Mouse (Mus musculus) liver, embryonic 14.5 days (tissue): ENCODE data around the gene Vmac. TPM values are rescaled to one million over a fixed set of nuclear protein-coding genes. Genes with fewer than 3 reads are reported as not detected.
A peak's percentile ranks its signal among the peaks of the same experiment; 100 is the strongest.

Source experiments
- ATAC-seq: fragments of 200-750 bp; cut with Nextera tagmentation; 2 replicates; pipeline ENCODE4 v1.8.0; 2017; ENCODE audit warnings: moderate number of reproducible peaks, mild to moderate bottlenecking, moderate library complexity; ENCODE audit not compliant: insufficient read depth
- DNase-seq, 3 experiments: peaks; one replicate each; pipeline ENCODE4 v3.0.0-alpha.2; 2012 to 2013; ENCODE audit warnings: low read depth in 3 of 3, low spot score in 3 of 3
- H3K27ac ChIP-seq: fragments of 300-500 bp; sonication (generic); 2 replicates; pipeline ENCODE4 v1.5.1; 2014; ENCODE audit warnings: moderate library complexity, mild to moderate bottlenecking, control low read depth, inconsistent platforms
- H3K27me3 ChIP-seq: fragments of 300-500 bp; sonication (generic); 2 replicates; pipeline ENCODE4 v1.6.1; 2014; ENCODE audit warnings: mild to moderate bottlenecking, low read length, moderate library complexity; ENCODE audit not compliant: control insufficient read depth, insufficient read depth
- H3K36me3 ChIP-seq: fragments of 300-500 bp; sonication (generic); replicated peaks from 2 replicates; pipeline ENCODE4 v1.6.1; 2014; ENCODE audit warnings: low read depth; ENCODE audit not compliant: control insufficient read depth, insufficient read depth
- H3K4me1 ChIP-seq, 2 experiments: fragments of 200-500 bp in 1 of 2; fragments of 300-500 bp in 1 of 2; sonication (generic) in 1 of 2; replicated peaks; 2 replicates each; pipeline ENCODE4 v1.6.1; 2012 to 2014; ENCODE audit warnings: antibody characterized with exemption in 1 of 2, inconsistent platforms in 1 of 2, low read length in 1 of 2; ENCODE audit not compliant: control insufficient read depth in 2 of 2, insufficient read depth in 2 of 2
- H3K4me2 ChIP-seq: fragments of 300-500 bp; sonication (generic); 2 replicates; pipeline ENCODE4 v1.6.1; 2014; ENCODE audit warnings: low read depth, mild to moderate bottlenecking, control low read depth, moderate library complexity
- H3K4me3 ChIP-seq, 2 experiments: fragments of 200-500 bp in 1 of 2; fragments of 300-500 bp in 1 of 2; sonication (generic) in 1 of 2; 2 replicates each; pipeline ENCODE4 v1.5.1; 2012 to 2014; ENCODE audit warnings: low read depth in 2 of 2, low read length in 2 of 2, mild to moderate bottlenecking in 2 of 2, control low read depth in 1 of 2, inconsistent platforms in 1 of 2, moderate library complexity in 1 of 2; ENCODE audit not compliant: insufficient read depth in 1 of 2
- H3K9ac ChIP-seq: fragments of 300-500 bp; sonication (generic); replicated peaks from 2 replicates; pipeline ENCODE4 v1.6.1; 2014; ENCODE audit warnings: mild to moderate bottlenecking, control low read depth, moderate library complexity
- H3K9me3 ChIP-seq: fragments of 300-500 bp; sonication (generic); 2 replicates; pipeline ENCODE4 v1.6.1; 2016; ENCODE audit warnings: low read length, mixed read lengths; ENCODE audit not compliant: control insufficient read depth
- CTCF ChIP-seq: IDR thresholded peaks from 2 replicates; pipeline ENCODE4 v1.5.1; 2016; ENCODE audit warnings: antibody characterized with exemption, low read depth, control low read depth
- EP300 ChIP-seq: IDR thresholded peaks from 2 replicates; pipeline ENCODE4 v1.6.1; 2016; ENCODE audit warnings: antibody characterized with exemption, low read depth
- WGBS: fragments of 180-500 bp; shearing (Covaris S2); extraction: QIAGEN DNeasy Blood & Tissue Kit; methylation state at CpG from one replicate; pipeline ENCODE4 v1.1.7; 2014; ENCODE audit not compliant: insufficient replicate concordance; 5-methylcytosine and 5-hydroxymethylcytosine counted together
- polyA plus RNA-seq, 2 experiments: library from polyadenylated mRNA; depleted of rRNA in 1 of 2; stranded (reverse) in 1 of 2; unstranded in 1 of 2; fragments of >200 nt; fragmentation: Nextera tagmentation in 1 of 2; extraction: Ambion mirVana in 1 of 2; gene quantifications; 2 replicates each; pipeline versions ENCODE4 v1.2.1 to v1.2.3; 2012 to 2014

The Vmac gene
- polyA plus RNA-seq, 2 experiments: 2.8 to 3.2 TPM

GRCm38 (mm10) chr17:56668384-56669144, 49.3 kb downstream of the Vmac start:
- H3K36me3 ChIP-seq: no peaks in the 10 kb centered on the region
- TF ChIP-seq EP300 (no peak), CTCF (peak; percentile 97)
- H3K9ac ChIP-seq: no peak overlapping the region
- peak overlapping the region; percentile 65 for H3K4me2 ChIP-seq
- peaks cover 19% of the 10 kb centered on the region for H3K27me3 ChIP-seq
- peak; percentile 51 to 60 (median 57) for DNase-seq
- H3K9me3 ChIP-seq: no peaks in the 10 kb centered on the region
- no peak overlapping the region for H3K27ac ChIP-seq
- peaks cover 2 to 5% of the 10 kb centered on the region in 2 experiments; a peak in 3 of 4 replicates for H3K4me1 ChIP-seq
- 4% methylated on average over 31 of the region's 31 CpGs for WGBS
- peak overlapping the region; percentile 36 to 44 for H3K4me3 ChIP-seq
- ATAC-seq: no peak

- TF ChIP-seq EP300: no peak
- no peak for TF ChIP-seq CTCF
- peaks cover 19% of the 10 kb centered on the region for H3K27me3 ChIP-seq
- H3K36me3 ChIP-seq: no peaks in the 10 kb centered on the region
- ATAC-seq (no peak), DNase-seq (no peak)
- H3K9ac ChIP-seq: no peak overlapping the region
- H3K27ac ChIP-seq: no peak overlapping the region
- no peak overlapping the region for H3K4me3 ChIP-seq
- no peaks in the 10 kb centered on the region for H3K9me3 ChIP-seq
- H3K4me1 ChIP-seq: peaks cover 2 to 3% of the 10 kb centered on the region in 2 experiments; a peak in 3 of 4 replicates
- 47% methylated on average over 3 of the region's 3 CpGs for whole genome bisulfite sequencing
- no peak overlapping the region for H3K4me2 ChIP-seq
Observed at GRCm38 (mm10) chr17:56667591-56667990, 50.2 kb downstream of the Vmac start.

DNA sequence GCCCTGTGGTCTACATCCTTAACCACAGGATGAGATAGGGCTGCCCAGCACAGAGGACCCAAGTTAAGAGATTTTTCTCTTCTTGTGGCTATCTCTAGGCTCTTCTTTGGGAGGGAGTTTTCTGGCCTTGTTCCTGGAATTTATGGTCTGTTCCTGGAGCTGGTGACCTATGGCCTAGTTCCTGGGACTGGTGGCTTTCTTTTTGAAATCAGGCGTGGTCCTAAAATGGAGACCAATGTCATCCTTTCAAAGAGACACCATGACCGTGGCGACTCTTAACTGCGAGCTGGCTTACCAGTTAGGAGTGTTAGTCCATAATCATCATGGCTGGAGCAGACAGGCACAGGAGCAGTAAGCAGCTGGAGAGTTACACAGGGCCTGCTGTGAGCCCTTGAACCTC, 51.4 kb downstream of the Vmac start:
- no peak for ATAC-seq
- Histone ChIP-seq H3K9ac (no peak overlapping the region), H3K9me3 (no peaks in the 10 kb centered on the region), H3K4me2 (no peak overlapping the region), H3K36me3 (no peaks in the 10 kb centered on the region), H3K27ac (no peak overlapping the region), H3K4me1 (no peaks in the 10 kb centered on the region; a peak in 1 of 4 replicates), H3K4me3 (no peak overlapping the region), H3K27me3 (peaks cover 19% of the 10 kb centered on the region)
- 66% methylated on average over 4 of the region's 4 CpGs for WGBS
- no peak for DNase-seq
- no peak for TF ChIP-seq EP300
- no peak for TF ChIP-seq CTCF

DNA sequence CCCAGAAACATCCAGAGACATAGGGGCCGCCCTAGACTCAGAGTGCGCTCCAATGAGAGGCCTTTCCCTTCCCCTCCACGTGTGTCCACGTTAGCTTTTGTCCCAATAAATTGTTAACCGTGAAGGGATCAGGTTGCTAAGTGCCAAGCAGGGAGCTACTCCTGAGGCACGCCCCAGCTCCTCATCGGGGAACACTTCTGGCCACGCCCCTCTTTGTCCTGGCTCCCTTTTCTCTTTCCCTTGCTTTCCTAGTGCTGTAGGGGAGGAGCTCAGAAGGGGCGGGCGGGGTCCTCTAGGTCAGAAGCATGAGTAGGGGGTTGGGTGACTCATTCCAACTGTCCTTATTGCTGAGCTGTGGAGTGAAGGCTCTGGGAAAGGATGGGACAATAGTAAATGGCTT, 53.5 kb downstream of the Vmac start:
- Histone ChIP-seq H3K9me3 (no peaks in the 10 kb centered on the region), H3K4me1 (no peaks in the 10 kb centered on the region; a peak in 1 of 4 replicates), H3K4me2 (no peak overlapping the region), H3K9ac (no peak overlapping the region), H3K27me3 (peaks cover 19% of the 10 kb centered on the region), H3K27ac (no peak overlapping the region), H3K36me3 (no peaks in the 10 kb centered on the region), H3K4me3 (no peak overlapping the region)
- no peak for TF ChIP-seq CTCF
- no peak for TF ChIP-seq EP300
- ATAC-seq: no peak
- DNase-seq: no peak
- 22% methylated on average over 10 of the region's 10 CpGs for WGBS

Other genes with a start within 250 kb of the Vmac start
- 17.7 and 18.8 TPM in 2 replicates for gene Ptprs, start 241.5 kb downstream of the Vmac start, polyA plus RNA-seq (2012; rRNA removed)
- 3.8 and 4.6 TPM in 2 replicates for gene Ptprs, start 241.5 kb downstream of the Vmac start, polyA plus RNA-seq (2014; fragmentation: Nextera tagmentation; extraction: Ambion mirVana)
- gene Znrf4, start 205.6 kb downstream of the Vmac start, polyA plus RNA-seq (2012; rRNA removed): not detected in 2 replicates
- not detected in 2 replicates for gene Znrf4, start 205.6 kb downstream of the Vmac start, polyA plus RNA-seq (2014; fragmentation: Nextera tagmentation; extraction: Ambion mirVana)
- gene Gm20219, start 163.6 kb downstream of the Vmac start, polyA plus RNA-seq (2012; rRNA removed): 0.17 and 0.22 TPM in 2 replicates
- 0.14 TPM in 1 of 2 replicates, not detected in the other for gene Gm20219, start 163.6 kb downstream of the Vmac start, polyA plus RNA-seq (2014; fragmentation: Nextera tagmentation; extraction: Ambion mirVana)
- gene Safb2, start 133.4 kb downstream of the Vmac start, polyA plus RNA-seq (2012; rRNA removed): 21.4 and 40.2 TPM in 2 replicates
- gene Safb2, start 133.4 kb downstream of the Vmac start, polyA plus RNA-seq (2014; fragmentation: Nextera tagmentation; extraction: Ambion mirVana): 16.8 and 20.0 TPM in 2 replicates
- gene Safb, start 133.2 kb downstream of the Vmac start, polyA plus RNA-seq (2012; rRNA removed): 26.5 and 47.3 TPM in 2 replicates
- gene Safb, start 133.2 kb downstream of the Vmac start, polyA plus RNA-seq (2014; fragmentation: Nextera tagmentation; extraction: Ambion mirVana): 22.1 and 27.1 TPM in 2 replicates
- 53.4 and 84.4 TPM in 2 replicates for gene 2410015M20Rik, start 108.3 kb downstream of the Vmac start, polyA plus RNA-seq (2012; rRNA removed)
- 183 and 186 TPM in 2 replicates for gene 2410015M20Rik, start 108.3 kb downstream of the Vmac start, polyA plus RNA-seq (2014; fragmentation: Nextera tagmentation; extraction: Ambion mirVana)
- 1,839 and 1,886 TPM in 2 replicates for gene Rpl36, start 104.6 kb downstream of the Vmac start, polyA plus RNA-seq (2012; rRNA removed)
- 1,322 and 1,328 TPM in 2 replicates for gene Rpl36, start 104.6 kb downstream of the Vmac start, polyA plus RNA-seq (2014; fragmentation: Nextera tagmentation; extraction: Ambion mirVana)
- gene Lonp1, start 91.1 kb downstream of the Vmac start, polyA plus RNA-seq (2012; rRNA removed): 38.5 and 46.3 TPM in 2 replicates
- 28.8 and 36.9 TPM in 2 replicates for gene Lonp1, start 91.1 kb downstream of the Vmac start, polyA plus RNA-seq (2014; fragmentation: Nextera tagmentation; extraction: Ambion mirVana)
- 0.33 and 0.45 TPM in 2 replicates for gene Catsperd, start 89.9 kb downstream of the Vmac start, polyA plus RNA-seq (2012; rRNA removed)
- 0.39 and 0.54 TPM in 2 replicates for gene Catsperd, start 89.9 kb downstream of the Vmac start, polyA plus RNA-seq (2014; fragmentation: Nextera tagmentation; extraction: Ambion mirVana)
- gene Ranbp3, start 44.7 kb downstream of the Vmac start, polyA plus RNA-seq (2012; rRNA removed): 40.9 and 42.9 TPM in 2 replicates
- gene Ranbp3, start 44.7 kb downstream of the Vmac start, polyA plus RNA-seq (2014; fragmentation: Nextera tagmentation; extraction: Ambion mirVana): 34.2 and 37.2 TPM in 2 replicates
- gene Ndufa11, start 255 bp downstream of the Vmac start, polyA plus RNA-seq (2012; rRNA removed): 119 and 215 TPM in 2 replicates
- 276 and 284 TPM in 2 replicates for gene Ndufa11, start 255 bp downstream of the Vmac start, polyA plus RNA-seq (2014; fragmentation: Nextera tagmentation; extraction: Ambion mirVana)
- 1.0 and 1.6 TPM in 2 replicates for gene Nrtn, start 39.5 kb upstream of the Vmac start, polyA plus RNA-seq (2012; rRNA removed)
- 1.7 and 1.9 TPM in 2 replicates for gene Nrtn, start 39.5 kb upstream of the Vmac start, polyA plus RNA-seq (2014; fragmentation: Nextera tagmentation; extraction: Ambion mirVana)
- gene Dus3l, start 46.7 kb upstream of the Vmac start, polyA plus RNA-seq (2012; rRNA removed): 18.1 and 19.3 TPM in 2 replicates
- gene Dus3l, start 46.7 kb upstream of the Vmac start, polyA plus RNA-seq (2014; fragmentation: Nextera tagmentation; extraction: Ambion mirVana): 9.5 and 10.8 TPM in 2 replicates
- 1.2 and 1.3 TPM in 2 replicates for gene Prr22, start 52.2 kb upstream of the Vmac start, polyA plus RNA-seq (2012; rRNA removed)
- gene Prr22, start 52.2 kb upstream of the Vmac start, polyA plus RNA-seq (2014; fragmentation: Nextera tagmentation; extraction: Ambion mirVana): 0.40 and 0.52 TPM in 2 replicates
- 10.7 and 12.6 TPM in 2 replicates for gene Rfx2, start 113.0 kb upstream of the Vmac start, polyA plus RNA-seq (2012; rRNA removed)
- 6.8 and 8.5 TPM in 2 replicates for gene Rfx2, start 113.0 kb upstream of the Vmac start, polyA plus RNA-seq (2014; fragmentation: Nextera tagmentation; extraction: Ambion mirVana)
- not detected in 2 replicates for gene Acsbg2, start 156.4 kb upstream of the Vmac start, polyA plus RNA-seq (2012; rRNA removed)
- gene Acsbg2, start 156.4 kb upstream of the Vmac start, polyA plus RNA-seq (2014; fragmentation: Nextera tagmentation; extraction: Ambion mirVana): not detected in 2 replicates
- 0.02 TPM in 1 of 2 replicates, not detected in the other for gene 1700061G19Rik, start 157.5 kb upstream of the Vmac start, polyA plus RNA-seq (2012; rRNA removed)
- gene 1700061G19Rik, start 157.5 kb upstream of the Vmac start, polyA plus RNA-seq (2014; fragmentation: Nextera tagmentation; extraction: Ambion mirVana): 0.05 TPM in 1 of 2 replicates, not detected in the other
- 12.0 and 13.7 TPM in 2 replicates for gene Mllt1, start 217.4 kb upstream of the Vmac start, polyA plus RNA-seq (2012; rRNA removed)
- 3.7 and 4.8 TPM in 2 replicates for gene Mllt1, start 217.4 kb upstream of the Vmac start, polyA plus RNA-seq (2014; fragmentation: Nextera tagmentation; extraction: Ambion mirVana)